Mouse (Mus musculus) spleen, adult 18-20 months (tissue): ENCODE results near the gene Snai3.

Experiments used
- DNase-seq, 2 experiments: peaks; one replicate each; pipeline ENCODE4 v3.0.0; 2022; ENCODE audit warnings: mixed read lengths in 2 of 2

Gene Snai3

DNA sequence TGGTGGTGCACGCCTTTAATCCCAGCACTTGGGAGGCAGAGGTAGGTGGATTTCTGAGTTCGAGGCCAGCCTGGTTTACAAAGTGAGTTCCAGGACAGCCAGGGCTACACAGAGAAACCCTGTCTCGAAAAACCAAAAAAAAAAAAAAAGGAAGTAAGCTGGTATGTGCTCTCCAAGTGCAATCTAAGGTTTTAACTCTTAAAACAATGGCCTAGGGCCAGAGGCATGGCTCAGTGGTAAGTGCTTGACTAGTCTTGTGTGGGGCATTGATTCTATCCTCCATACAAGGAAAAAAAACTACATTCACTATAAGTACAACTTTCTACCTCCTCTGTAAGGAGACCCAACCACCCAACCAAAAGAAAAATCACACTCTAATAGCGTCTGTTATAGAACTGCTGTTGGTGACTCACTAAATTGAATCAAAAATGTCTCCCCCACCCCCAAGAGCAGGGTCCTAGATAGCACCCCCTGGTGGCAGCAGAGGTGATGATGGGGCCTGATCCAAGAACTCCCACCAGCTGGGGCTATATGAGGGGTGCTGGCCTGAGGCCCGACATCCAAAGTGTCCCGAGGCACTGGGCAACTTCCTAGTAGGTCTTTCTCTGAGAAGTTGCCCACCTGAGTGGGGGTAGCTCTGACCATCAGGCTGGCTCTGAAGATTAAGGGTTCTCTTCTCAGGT is 1.2 kb downstream of the Snai3 start:
- peak in 1 of 2 experiments; percentile 60 for DNase-seq

GRCm38 (mm10) chr8:122457171-122457570 is 3.4 kb downstream of the Snai3 start:
- no peak for DNase-seq

DNA sequence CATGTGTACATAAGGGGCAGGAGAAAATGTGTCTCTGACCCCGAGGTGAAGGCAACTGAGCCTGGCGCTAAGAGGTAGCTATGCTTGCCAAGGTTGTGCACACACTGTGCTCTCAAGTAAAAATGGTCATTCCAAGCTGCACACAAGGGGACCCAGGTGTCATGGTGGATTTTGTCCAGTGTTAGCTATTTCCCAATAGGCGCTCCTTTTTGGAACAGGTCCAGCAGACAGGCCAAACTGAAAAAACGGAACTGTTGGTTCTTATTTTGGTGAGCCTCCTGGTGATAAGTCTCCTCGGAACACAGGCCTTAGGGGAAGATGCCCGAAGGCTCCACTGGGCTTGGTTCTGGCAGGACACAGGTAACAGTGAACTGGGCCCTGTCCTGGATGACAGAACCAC is 6.1 kb downstream of the Snai3 start:
- DNase-seq, result no peak

GRCm38 (mm10) chr8:122452154-122452553 is 8.4 kb downstream of the Snai3 start:
- DNase-seq, result no peak

DNA sequence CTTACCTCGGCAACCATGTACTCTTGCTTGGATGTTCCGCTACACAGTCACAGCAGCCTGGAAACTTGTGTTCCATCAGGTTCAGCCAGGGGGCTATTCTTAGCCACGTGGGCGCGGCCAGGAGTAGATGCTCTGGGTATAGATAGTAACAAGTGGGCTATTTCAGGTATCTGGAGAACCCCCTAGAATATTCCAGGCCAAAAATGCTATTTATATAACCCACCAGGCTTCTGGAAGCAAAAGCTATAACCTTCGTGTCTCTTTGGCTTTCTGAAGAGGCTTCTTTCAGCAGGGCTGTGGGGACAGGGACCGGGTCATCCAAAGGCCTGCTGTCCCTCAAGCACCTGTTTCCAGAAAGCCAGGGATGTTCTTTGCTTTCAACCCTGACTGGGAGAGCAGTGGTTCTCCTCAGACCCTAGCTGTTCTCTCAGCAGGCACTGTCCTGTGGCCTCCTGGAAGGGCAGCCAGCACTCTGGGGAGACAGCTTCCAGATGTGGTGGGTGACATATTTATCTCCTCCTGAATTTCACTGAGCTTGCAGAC is 9.3 kb downstream of the Snai3 start:
- DNase-seq, result no peak

- DNase-seq, result no peak
Observed at GRCm38 (mm10) chr8:122445203-122445602, 15.3 kb downstream of the Snai3 start.

- peak in 1 of 2 experiments; percentile 48 for DNase-seq
Observed at GRCm38 (mm10) chr8:122444058-122444748, 16.3 kb downstream of the Snai3 start.

DNA sequence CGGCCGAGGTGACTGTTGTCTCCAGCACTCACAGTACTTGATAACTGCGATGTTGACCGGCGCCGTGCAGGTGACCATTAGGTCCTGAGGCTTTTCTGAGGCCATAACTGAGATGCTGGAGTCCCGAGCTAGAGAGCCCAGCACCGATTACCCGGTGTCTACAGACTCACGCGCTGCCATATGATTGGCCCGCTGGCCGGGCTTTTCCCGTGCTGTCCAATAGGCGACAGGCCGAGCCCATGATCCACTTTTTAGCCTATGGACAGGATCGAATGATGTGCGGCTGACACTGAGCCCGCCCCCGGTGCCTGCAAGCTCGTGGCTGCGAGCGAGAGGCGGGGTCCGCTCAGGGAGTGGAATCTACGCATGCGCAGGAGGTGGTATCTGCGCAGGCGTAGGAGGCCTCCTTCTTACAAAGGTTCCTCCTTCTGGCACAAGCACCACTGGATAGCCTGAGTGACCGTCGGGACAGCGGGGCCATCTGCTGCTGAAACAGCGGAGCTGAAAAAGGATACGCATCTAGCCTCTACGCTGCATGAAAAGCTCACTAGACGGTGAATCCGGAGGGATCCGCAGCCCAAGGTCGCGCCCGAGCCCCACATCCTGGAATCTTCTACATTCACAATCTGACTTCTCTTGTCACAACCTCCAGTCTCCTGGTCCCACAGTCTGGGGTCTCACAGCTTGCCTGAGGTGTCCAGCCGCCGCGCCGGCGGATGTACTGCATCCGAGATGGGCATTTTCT is 17.1 kb downstream of the Snai3 start, which contains the start of gene Mvd:
TSS of gene Mvd (minus strand) at position 161 of the 745 bp plus-strand sequence.
- DNase-seq, result peak; percentile 94 to 98

GRCm38 (mm10) chr8:122442781-122443180 is 17.8 kb downstream of the Snai3 start:
- no peak for DNase-seq

DNA sequence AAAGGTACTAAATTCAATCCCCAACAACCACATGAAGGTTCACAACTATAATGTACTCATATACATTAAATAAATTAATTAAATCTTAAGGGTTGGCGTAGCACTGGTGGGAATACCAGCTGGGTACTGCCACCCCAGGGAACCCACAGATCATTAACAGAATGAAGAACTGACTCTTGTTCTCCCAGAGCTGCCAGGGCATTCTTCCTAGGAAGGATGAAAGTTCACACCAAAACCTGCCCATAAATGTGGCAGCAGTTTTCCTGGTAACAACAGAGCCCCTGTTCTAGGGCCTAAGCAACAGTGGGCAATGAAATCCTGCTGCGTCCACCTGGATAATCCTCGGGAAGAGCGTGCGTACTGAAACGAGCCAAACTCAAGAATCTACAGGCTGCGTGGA is 18.2 kb downstream of the Snai3 start:
- no peak for DNase-seq

DNA sequence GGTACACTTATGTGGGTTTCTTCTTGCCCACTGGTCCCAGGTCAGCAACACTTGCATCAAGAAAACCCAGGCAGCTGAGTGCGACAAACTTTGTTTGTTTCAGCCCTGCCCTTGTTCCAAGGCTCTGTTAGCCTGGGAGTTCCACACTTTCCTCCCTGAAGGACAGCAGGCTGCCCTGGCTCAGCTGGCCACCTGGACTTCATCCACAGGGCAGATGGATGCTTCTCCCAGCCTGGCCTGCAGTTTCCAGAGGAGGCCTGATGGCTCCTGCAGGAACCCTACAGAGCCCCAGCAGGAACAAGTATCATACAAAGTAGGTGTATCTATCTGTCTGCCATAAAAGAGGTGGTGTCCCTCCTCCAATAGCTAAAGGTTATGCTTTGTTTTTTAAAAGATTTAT is 19.2 kb downstream of the Snai3 start:
- DNase-seq, result no peak

- no peak for DNase-seq
Observed at GRCm38 (mm10) chr8:122439336-122439735, 21.2 kb downstream of the Snai3 start.

DNA sequence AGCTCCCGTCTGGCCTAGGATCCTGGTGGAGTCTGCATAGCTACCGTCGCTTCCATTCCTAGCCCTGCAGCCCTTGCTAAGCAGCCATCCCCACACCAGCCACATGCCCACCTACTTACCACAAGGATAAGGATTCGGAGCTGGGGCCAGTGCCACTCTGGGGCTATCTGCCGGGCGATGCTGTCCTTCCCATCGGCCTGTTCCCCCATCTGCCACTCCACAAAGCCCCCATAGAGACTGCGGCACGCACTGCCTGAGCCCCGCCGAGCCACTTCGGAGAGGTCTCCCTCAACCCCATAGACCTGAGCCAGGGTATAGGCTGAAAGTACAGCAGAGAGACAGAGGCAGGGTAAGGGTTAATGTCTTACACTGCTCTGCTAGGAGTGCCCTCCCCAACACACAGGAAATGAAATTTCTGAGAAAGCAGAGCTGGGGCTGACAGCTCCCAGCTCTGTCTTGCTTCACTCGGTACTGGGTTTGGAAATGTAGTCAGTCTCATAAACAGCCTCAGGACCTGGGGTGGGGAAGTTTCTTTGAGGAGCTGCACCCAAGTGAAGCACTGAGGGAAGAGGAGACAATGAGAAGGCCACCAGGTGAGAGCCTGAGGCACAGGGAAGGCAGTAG is 22.7 kb downstream of the Snai3 start:
- no peak for DNase-seq

- no peak for DNase-seq
Observed at GRCm38 (mm10) chr8:122436586-122437125, 23.9 kb downstream of the Snai3 start.

GRCm38 (mm10) chr8:122436146-122436545 is 24.4 kb downstream of the Snai3 start:
- DNase-seq, result no peak

DNA sequence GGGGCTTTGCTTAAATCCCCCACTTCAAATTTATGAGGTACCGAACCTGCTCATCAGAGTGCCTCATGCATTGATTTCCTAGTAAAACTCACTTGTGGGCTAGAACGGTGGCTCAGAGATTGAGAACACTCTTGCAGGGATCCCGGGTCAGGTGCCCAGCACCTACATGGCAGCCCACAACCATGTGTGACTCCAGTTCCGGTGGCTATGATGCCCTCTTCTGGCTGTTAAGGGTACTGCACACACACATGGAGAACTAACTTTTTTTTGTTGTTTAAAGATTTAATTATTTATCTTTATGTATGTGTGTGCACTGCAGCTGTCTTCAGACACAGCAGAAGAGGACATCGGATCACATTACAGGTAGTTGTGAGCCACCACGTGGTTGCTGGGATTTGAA is 25.2 kb downstream of the Snai3 start:
- no peak for DNase-seq

GRCm38 (mm10) chr8:122433269-122433905 is 27.1 kb downstream of the Snai3 start:
- no peak for DNase-seq

DNA sequence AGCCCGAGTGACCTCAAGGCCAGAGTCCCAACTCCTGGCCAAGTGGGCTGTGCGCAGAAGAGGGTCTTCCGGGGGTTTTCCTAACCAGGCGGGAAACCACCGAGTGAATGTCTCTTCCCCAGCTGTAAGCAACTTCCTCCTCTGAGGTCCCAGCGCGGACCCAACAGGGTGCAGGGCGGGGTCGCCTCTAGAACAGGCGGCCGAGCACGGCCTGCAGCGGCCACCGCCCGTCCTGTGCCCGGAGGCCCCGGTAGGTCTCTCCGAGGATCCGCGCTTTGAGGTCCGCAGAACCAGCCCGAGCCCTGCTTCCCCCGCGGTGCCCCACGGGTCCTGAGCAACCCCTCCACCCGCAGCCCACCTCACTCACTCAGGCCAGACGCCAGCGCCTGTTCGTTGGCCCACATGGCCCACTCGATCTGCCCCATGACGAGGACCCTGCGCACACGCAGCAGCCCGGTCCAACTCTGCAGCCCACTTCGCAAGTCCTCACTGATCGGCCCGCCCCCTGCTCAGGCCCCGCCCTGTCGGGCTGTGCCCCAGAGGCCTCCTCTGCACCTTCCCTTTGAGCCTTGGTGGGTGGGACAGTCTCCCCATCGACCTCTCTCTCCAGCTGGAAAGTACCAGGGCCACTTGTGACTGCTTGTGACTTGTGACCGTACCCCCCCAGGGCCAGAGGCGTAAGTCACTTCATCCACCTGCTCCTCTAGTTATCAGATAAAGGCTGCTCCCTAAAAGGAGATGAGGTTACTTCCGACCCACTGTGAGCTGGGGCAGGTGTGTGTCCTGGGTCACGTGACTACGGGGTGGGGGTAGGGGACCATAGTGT is 27.9 kb downstream of the Snai3 start, which contains the start of gene Cyba:
TSS of gene Cyba (minus strand) at position 488 of the 826 bp plus-strand sequence.
- DNase-seq, result peak; percentile 84 to 88

DNA sequence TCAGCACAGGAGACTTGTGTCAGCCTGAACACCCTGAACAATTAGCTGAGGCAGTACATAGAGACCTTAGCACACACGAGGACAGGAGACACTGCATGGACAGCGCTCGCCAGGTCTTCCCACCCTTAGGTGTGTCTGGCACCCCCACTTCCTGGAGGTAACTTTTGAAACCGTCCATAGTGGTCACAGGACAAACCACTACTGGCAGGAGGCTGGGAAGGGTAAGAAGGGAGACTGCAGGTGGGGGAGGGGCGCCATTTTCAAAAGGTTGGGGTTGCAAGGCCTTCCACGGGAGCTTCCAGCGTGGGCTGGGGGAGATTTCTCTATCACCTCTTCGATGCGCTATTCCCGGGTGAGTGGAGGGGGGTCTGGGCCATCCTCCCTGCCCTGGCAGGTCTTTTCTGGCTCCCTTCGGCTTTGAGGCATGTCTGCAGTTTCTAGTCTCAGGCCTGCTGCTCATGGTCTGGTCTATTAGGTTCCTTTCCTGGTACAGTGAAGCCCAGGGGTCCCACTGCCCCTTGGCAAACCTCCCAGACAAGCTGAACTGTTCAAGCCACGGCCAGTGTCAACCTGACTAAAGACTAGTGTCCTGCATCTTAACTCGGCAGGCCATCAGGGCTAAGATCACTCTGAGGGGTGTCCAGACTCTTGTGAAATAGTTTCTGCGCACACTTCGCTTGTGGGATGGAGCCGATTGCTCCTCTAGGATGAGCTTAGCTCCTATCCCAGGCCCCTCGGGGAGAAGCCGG is 28.7 kb downstream of the Snai3 start:
- DNase-seq, result peak; percentile 40 to 48

GRCm38 (mm10) chr8:122430646-122431045 is 29.9 kb downstream of the Snai3 start:
- DNase-seq, result no peak
